Mouse (Mus musculus): ENCODE results near the gene Frs2. TPM values are rescaled to one million over a fixed set of nuclear protein-coding genes. Genes with fewer than 3 reads are reported as not detected.
A peak's percentile ranks its signal among the peaks of the same experiment; 100 is the strongest.
"Not testable (repeated sequence)": the region's sequence is repeated elsewhere in the genome, so short reads cannot be mapped to it uniquely, and the experiment has no call there.

Gene Frs2
- total RNA-seq, 4 experiments from 2014 or later: 8.9 to 10.1 (median 9.4) TPM

DNA sequence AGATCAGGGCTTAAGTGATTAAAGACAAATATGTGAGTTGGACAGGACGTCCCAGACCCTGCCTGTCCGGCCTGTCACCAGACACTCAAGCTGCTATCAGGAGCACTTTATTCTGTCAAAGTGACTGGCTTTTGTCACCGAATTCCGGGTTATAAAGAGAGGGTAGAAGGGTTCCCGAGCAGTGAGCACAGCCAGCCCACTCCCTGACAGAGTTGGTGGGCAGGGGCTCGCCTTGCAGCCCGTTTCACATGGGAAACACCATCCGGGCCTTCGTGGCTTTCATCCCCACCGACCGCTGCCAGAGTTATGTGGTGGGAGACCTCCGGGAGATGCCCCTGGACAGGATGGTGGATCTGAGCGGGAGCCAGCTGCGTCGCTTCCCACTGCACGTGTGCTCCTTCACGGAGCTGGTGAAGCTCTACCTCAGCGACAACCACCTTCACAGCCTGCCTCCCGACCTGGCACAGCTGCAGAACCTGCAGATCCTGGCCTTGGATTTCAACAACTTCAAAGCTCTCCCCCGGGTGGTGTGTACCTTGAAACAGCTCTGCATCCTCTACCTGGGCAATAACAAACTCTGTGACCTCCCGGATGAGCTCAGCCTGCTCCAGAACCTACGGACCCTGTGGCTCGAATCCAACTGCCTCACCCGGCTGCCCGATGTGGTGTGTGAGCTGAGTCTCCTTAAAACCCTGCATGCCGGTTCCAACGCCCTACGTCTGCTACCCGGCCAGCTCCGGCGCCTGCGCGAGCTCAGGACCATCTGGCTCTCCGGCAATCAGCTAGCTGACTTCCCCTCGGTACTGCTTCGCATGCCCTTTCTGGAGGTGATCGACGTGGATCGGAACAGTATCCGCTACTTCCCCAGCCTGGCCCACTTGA lies 102.9 kb downstream of the Frs2 start, which contains the start of gene Lrrc10:
TSS of gene Lrrc10 (plus strand) at position 167 of the 882 bp plus-strand sequence.
- DNase-seq (ENCODE audit: low spot score in 2 of 2): no peak

DNA sequence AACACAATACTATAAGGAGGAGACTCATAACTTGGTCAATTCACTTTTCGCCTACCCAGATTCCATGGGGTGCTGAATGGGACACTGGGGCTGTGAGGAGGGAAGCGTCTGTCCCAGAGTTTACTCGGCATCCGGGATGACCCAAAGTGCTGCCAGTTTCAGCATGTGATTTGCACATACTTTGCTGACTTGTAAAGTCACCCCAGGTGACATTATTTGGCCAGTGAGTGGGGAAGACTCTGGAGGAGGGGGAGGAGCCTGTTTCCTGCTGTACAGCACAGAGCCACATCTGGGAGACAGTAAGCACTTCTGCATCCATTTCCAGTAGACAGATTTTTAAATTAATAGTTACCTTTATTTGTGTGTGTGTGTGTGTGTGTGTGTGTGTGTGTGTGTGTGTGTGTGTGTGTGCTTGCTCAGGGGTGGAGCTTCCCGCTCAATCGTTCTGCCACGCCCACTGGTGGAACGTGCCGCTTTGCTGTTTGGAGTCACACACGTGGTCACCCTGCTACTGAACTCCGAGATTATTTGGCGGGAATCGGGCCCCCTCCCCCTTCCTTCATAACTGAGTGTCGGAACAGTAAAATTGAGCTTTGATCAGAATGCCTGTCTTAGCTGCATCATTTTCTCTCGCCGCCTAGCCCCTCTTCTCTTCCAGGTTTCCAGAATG lies 104.7 kb downstream of the Frs2 start:
- not testable (repeated sequence) for DNase-seq (ENCODE audit: low spot score in 2 of 2)

DNA sequence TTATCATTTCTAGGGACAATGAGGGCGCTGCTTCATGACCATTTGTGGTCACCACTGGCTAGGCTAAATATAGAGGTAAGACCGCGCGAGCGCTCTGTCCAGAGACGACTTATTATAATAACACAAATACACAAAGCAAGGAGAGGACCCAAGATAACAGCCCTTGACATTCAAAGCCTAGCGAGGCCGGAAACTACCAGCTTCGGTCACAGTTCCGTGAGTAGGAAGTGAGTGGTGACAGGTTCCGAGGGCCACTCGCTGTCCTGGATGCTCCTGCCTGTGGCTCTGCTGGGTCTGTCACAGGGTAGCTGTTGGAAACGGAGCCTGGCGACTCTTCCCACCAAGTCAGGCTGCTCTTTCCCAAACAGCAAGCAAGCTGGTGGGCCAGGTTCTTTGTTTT lies 106.0 kb downstream of the Frs2 start:
- no peak for DNase-seq (ENCODE audit: low spot score in 2 of 2)

DNA sequence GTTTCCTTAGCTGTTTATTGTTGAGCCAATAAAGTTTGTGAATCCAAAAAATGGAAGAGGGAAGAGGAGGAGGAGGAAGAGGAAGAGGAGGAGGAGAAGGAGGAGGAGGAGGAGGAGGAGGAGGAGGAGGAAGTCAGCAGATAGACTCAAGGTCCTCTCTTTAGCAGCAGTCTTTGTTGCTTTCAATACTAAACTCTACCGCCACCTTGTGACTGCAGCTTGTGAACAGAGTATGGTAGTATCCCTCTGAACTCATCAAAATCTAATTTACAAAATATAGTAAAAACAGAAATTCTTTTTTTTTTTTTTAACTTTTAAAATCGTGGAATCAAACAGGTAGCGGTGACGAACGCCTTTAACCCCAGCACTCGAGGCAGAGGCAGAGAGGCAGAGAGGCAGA lies 108.0 kb downstream of the Frs2 start:
- DNase-seq (ENCODE audit: low spot score in 2 of 2): no peak

DNA sequence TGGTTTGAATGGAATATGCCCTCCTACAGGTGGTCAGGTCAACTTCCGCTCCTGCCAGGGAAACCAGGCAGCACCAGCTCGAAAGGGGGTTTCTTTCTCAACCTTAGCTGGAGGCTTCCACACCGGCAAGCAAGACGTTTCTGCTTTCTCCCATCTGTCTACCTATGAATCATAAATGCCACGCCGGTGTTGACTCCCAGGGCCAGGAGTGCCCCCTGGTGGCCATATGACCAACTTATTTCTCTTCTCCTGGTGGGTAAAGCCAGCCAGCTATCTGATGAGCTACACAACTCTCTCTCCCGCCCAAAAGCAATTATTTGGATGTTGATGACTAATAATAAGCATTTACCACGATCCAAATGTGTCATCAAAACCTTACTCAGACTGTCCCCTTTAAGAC lies 114.5 kb downstream of the Frs2 start:
- DNase-seq (ENCODE audit: low spot score in 2 of 2): peak; percentile 76 to 85

DNA sequence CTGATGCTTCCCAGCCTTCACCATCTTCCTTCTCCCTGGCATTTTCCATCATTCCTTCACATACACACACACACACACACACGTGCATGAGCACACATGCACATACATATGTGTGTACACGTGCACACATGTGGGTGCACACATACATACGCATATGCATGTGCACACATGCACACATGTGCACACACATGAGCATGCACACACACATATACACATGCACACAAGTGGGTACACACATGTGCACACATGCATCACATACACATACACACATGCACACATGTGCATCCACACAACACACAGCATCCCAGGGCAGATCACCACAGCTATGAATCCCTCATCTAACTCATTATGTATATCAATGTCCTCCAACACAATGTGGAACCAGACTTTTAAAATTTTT lies 117.2 kb downstream of the Frs2 start:
- DNase-seq (ENCODE audit: low spot score in 2 of 2): no peak

DNA sequence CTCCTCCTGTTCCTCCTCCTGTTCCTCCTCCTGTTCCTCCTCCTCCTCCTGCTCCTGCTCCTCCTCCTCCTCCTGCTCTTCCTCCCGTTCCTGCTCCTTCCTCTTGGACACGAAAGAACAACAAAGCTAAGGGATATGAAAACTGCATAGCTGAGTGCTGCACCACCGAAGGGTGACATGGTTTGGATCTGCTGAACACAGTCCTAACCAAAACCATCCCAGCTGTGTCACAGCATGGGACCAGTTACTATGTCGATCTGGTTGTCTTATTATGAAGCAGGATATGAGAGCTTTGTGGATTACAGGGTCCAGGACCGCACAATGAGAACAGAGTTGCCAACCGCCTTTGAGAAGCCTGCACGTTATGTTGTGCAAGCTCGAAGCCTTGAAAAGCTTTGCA lies 122.2 kb downstream of the Frs2 start:
- DNase-seq (ENCODE audit: low spot score in 2 of 2): no peak

DNA sequence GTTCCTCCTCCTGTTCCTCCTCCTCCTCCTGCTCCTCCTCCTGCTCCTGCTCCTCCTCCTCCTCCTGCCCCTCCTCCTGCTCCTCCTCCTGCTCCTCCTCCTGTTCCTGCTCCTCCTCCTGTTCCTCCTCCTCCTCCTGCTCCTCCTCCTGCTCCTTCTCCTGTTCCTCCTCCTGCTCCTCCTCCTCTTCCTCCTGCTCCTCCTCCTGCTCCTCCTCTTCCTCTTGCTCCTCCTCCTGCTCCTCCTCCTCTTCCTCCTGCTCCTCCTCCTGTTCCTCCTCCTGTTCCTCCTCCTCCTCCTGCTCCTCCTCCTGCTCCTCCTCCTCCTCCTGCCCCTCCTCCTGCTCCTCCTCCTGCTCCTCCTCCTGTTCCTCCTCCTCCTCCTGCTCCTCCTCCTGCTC lies 122.6 kb downstream of the Frs2 start:
- not testable (repeated sequence) for DNase-seq (ENCODE audit: low spot score in 2 of 2)

DNA sequence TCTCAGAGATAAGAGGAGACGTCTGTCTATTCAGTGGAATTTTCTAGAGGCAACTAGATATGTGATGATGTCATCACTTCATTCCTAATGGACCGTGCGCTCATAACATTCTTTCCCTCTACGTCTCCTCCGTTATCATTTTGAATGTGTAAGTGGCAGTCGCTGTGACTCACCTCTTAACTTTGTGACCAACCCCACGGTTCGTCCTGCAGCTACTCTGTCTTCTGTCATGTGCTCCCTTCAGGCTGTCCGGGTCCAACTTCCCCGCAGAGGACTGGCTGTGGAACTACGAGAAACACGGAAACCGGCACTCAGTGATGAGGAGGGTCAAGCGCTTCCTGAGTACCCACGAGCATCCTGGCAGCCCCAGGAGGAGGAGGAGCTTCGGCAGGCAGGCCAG lies 124.6 kb downstream of the Frs2 start:
- DNase-seq (ENCODE audit: low spot score in 2 of 2): no peak

DNA sequence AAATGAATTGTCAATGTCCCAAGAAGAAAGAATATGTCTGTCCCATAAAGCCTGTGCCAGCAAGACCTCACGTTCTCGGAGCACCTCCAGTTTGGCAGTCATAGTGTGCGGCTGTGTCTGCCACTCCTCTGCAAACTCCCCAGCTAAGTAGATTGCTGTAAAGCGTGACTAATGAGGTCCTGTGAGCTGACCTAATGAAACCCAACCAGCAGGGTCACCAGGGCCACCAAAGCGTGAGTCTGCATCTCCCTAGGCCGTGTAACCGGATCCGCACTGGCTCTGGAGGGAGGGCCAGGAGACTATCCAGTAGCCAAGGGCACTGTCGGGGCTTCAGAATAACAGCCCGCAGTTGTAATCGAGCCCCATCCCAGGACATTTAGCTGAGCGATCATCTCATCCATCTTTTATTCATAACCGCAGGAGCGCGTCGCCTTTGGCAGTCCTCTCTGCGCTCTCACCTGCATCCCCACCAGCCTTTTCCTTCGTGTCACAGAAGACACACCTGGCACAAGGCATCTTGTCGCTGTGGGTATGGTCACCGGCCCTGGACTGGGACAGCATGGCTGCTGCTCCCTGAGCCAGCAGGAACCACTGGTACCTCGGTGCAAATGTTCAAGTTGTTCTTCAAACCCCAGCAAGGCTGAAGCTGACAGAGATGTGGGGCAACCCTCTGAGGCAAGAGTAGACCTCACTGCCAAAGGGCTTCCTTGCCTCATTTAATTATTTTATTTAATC lies 127.1 kb downstream of the Frs2 start:
- peak; percentile 58 to 81 for DNase-seq (ENCODE audit: low spot score in 2 of 2)

Other genes with a start within 250 kb of the Frs2 start
- 10 to 100 TPM; 25.0 to 47.1 (median 34.0) TPM for gene Rab3ip, start 197.8 kb downstream of the Frs2 start, total RNA-seq (2022)
- gene Gm10271, start 175.9 kb downstream of the Frs2 start, total RNA-seq (2022): not detected
- gene Best3, start 162.2 kb downstream of the Frs2 start, total RNA-seq (2022): 10 to 100 TPM; 20.6 to 37.3 (median 29.6) TPM
- gene Lrrc10, start 103.2 kb downstream of the Frs2 start, total RNA-seq (2022): under 1 TPM in 1 of 4 experiments, not detected in 3; 0.27 TPM
- gene Cct2, start 84.7 kb downstream of the Frs2 start, total RNA-seq (2022): 100 to 1,000 TPM; 109 to 146 (median 117) TPM
- 10 to 100 TPM; 13.4 to 15.6 (median 14.9) TPM for gene Yeats4, start 76.0 kb upstream of the Frs2 start, total RNA-seq (2022)
- not detected for gene 9530003J23Rik, start 90.2 kb upstream of the Frs2 start, total RNA-seq (2022)
- 10 to 100 TPM; 12.5 to 38.1 (median 25.6) TPM for gene Lyz2, start 133.8 kb upstream of the Frs2 start, total RNA-seq (2022)
- gene Lyz1, start 144.3 kb upstream of the Frs2 start, total RNA-seq (2022): 1 to 10 TPM; 1.5 to 4.6 (median 3.1) TPM
- 10 to 100 TPM; 16.8 to 22.6 (median 18.5) TPM for gene Cpsf6, start 231.5 kb upstream of the Frs2 start, total RNA-seq (2022)

All from gastrocnemius, adult 8-10 months (tissue).